Mouse (Mus musculus): Measurements from ENCODE around the gene Thbs4.

The Thbs4 gene

DNA sequence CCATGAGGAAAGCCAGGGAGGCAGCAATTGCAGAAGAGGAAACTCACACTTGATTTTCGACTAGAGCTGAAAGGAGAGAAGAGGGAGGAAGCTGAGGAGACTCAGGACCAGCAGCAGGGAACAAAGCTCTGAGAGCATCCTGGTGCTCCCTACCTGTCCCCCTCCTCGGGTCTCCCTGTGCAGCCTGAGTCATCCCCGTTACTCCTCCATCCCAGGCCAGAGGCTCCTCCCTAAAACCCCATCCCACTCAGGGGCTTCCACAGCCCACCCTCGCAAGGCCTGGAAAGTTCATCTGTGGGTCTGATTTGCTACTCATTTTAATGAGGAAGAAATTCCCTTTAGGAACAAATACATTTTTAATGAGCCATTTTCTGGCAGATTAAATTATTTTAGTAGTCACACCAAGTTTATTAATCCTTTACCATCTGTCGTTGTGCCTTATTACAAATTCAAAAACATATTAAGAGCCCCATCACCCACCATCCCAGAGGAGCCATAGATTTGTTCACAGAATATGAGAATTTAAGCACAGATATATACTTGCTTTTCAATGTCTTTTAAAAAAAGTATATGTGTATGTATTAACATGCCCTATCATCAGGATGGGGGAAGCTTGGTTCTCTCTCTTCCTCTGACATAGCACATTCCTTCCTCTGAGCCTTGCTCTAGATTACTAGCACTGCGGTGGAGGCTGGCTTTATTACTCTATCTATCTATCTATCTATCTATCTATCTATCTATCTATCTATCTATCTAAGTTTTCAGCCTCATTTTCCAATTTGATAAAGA lies 29.0 kb downstream of the Thbs4 start:
- DNase-seq (ENCODE audit: extremely low read depth, insufficient read length, low spot score): no peak

DNA sequence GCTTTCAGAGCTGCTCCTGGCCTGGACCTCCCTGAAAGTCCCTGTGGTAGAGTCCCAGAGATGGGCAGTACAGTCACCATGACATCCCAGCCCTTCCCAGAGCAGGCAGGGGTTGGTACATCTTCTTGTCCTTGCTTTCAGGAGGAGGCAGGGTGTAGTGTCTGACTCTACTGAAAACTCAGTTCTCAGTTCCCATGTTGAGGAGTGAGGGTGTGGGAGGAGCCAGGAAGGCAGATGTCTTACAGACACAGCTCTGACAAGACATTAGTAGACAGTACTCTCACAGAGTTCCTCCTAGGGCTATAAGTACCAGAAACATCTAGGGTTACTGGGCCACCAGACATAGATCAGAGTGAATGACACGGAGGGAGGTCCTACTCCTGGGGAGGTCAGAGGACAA lies 32.3 kb downstream of the Thbs4 start:
- DNase-seq (ENCODE audit: extremely low read depth, insufficient read length, low spot score): no peak

DNA sequence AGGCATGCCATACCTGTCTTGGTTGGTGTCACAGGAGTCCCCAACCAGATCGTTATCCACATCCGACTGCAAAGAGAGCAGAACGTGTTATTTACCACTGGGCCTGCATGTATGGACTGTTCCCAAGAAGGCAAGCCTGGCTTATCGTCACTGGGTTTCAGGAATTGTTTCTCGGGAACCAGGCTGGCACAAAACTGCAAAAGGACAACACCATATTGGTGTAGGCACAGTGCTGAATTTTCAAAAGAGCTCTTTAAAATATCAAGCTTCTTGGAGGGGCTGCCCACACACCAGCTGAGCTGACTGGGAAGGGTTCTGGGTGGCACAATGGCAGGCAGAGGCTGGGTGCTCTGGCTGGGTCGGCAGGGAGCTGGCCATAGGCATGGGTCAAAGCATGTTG lies 34.1 kb downstream of the Thbs4 start:
- no peak for DNase-seq (ENCODE audit: extremely low read depth, insufficient read length, low spot score)

DNA sequence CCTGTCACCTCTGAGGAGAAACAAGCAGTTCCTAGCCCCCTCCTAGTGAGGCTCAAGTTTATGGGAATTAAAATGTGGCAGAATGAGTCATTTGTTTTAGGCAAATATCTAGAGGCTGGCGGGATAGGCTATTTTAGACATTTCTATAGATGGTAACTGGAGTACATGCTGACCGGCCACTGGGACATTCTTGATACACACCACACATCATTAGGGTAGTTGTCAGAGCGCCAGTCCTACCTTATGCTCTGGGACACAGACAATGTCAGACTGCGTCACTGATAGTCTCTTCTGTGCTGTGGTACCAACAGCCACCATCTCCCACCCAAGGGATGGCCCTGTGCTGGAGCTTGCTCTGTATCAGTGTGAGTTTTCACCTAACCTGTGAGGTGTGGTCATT lies 35.5 kb downstream of the Thbs4 start:
- DNase-seq (ENCODE audit: extremely low read depth, insufficient read length, low spot score): no peak

DNA sequence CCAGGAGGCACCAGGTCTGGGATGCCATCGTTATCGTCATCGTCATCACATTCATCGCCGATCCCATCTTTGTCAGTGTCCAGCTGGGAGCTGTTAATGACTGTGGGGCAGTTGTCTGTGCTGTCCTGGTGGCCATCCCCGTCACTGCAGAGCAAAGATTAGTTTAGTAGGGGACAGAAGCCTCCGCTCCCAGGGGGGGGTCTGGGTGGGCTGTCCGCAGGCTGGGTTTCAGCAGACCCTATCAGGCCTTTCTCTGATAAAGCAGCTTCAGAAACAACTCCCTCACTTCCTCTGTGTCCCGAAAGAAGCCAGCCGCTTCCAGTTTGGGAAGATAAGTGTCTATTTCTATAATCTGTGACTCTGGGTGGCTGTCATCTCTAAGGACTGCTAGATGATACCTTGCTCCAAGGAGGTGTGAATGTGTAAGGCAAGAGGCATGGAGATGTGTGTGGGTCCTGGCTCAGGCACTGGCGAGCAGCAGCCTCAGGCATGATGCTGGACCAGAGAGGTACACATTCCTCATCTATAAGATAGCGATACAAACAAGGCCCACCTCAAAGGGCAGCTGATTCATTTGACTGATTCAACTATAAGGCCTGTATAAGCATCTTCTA lies 36.5 kb downstream of the Thbs4 start:
- no peak for DNase-seq (ENCODE audit: extremely low read depth, insufficient read length, low spot score)

DNA sequence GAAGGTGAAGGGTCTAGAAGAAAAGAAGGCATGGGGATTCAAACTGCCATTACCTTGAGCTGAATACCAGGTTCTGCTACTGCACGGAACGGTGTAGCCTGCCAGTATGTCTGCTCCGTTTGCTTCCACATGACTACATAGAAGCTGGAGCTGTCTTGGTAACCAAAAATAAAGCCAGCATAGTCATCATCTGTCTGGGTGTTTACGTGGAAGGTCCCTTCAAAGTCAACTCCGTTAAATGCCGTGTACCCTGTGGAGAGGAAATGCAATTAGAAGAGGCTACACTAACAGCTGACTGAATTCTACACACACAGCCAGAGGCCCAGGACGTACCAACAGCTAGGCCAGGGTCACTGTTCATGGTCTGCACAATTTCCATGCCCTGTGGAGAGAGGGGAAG lies 39.6 kb downstream of the Thbs4 start:
- no peak for DNase-seq (ENCODE audit: extremely low read depth, insufficient read length, low spot score)

DNA sequence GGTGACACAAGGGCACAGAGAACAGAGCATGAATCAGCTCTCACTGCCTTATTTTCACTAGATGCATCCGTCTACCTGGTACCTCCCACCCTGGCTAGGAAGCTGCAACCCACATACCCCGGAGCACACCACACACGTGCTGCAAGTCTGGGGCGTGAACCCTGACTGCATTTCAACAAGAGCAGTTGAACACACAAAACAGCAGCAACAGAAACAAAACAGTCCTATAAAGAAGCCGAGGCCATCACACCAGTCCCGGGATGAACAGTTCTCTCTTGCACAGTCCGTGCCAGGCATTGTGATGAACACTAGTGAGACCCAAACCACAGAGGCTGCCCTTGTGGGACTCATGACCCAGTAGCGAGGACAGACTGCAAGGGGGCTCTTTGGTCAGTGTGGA lies 40.9 kb downstream of the Thbs4 start:
- DNase-seq (ENCODE audit: extremely low read depth, insufficient read length, low spot score): no peak

DNA sequence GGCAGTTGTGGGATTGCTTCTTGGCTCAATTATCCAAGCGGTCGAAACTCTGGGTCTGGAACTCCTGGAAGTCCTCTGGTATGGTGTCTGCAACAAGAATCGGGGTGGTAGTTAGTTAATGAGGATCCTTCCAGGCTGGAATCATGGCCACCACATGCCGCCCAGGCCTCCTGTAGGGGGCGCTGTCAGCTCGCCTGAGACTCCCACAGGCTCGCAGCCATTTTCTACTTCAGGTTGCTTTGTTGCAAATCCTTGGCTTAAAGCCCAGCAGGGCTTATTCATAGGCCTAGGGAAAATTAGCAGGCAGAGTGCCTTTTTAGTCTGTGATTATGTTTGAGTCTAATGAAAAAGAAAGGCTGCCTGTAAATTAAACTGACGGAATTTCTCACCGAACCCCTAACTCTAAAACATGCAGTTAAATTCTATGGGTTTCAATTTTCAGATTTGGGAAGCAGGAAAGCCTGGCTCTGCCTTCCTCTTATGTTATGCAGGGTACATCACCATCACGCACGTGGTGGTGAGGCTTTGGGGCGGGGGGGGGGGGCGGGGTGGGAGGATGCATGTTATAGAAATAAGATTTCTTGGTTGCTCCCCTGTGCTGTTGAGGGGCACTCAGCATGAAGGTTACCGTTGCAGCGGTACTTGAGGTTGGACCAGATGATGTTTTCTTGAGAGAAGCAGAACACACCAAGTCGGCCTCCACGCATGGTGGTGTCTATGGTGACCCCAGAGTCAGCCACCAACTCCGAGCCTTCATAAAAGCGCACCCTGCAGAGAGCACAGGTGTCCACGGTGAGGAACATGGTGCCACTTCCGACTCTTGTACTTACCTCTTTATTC lies 42.7 kb downstream of the Thbs4 start:
- DNase-seq (ENCODE audit: extremely low read depth, insufficient read length, low spot score): peak; percentile 78

DNA sequence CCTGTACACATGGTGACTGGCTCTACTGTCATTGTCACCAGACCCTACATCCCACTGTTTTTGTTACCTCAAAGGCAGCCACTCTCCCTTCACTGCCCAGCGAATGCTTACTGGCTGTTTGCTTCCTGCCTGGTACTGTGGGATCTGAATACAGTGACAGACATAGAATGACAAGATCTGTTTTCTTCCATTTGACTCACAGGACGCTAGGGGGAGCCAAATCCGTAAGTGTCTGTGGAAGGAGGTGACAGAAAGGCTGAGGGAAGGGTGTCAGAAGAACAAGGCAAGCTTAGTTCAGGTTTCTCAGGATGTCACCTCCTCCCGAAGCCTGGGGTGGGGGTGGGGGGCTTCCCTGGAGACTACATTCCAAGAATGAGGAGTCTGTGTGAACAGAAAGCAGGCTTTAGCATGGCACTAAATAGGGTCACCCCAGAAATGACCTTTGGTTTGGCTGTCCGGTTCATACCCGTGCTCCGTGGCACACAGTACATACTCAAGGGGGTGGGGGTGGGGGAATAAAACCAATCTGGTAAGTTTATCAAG lies 43.6 kb downstream of the Thbs4 start:
- DNase-seq (ENCODE audit: extremely low read depth, insufficient read length, low spot score): peak; percentile 35

DNA sequence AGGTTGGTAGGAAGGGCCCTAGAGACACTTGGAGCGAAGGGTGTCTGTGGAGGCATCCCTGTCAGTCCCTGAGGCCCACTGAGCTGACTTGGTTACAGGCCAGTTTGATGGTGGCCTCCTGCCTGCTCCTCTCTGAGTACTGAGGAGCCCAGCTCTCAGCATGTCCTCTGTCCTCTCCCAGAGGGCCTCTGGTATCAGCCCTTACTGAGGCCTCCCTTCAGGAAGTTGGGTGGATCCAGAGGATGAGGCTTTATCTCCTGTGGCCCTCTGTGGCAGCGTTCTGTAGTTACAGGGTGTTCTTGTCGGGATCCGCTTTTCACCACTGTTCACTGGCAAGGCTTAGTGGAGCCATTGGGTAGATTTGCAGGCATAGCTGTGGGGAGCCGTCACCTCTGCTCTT lies 51.3 kb downstream of the Thbs4 start:
- DNase-seq (ENCODE audit: extremely low read depth, insufficient read length, low spot score): no peak

DNA sequence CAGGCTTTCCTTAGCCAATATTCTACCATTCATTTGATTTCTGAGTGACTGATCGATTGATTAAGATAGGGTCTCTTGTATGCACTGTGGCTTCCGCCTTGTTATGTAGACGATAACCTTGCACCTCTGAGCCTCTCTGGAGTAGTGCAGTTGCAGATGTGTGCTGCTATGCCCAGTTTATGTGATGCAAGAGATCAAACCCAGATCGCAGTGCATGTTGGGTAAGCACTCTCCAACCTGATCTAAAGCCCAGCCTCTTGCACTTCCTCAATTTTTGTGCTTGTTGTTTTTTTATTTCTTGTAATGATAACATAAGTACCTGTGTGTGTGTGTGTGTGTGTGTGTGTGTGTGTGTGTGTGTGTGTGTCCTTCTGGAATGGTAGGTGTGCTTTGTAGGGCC lies 51.7 kb downstream of the Thbs4 start:
- no peak for DNase-seq (ENCODE audit: extremely low read depth, insufficient read length, low spot score)

DNA sequence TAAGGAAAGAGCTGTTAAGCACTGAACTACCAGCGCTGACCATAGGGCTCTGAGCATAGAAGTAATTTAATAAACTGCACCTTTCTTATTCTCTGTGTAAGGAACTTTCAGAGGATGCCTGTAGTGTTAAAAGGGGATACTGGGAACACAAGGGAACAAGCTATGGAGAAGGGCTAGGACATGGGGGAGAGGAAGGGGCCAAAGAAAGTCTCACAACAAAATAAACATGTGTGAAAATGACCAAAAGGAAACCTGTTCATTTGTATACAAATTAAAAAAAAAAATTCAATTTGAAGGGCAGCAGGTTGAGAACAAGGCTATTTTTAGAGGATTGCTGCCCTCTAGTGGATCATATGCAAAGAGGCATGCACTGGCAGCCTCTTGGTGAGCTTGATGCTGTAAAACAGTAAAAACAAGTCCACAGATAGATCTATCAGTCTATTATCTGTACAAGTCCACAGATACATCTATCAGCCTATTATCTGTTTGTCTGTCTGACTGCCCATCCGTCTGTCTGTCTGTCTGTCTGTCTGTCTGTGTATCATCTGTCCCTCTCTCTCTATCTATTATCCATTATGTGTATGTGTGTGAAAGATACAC lies 53.8 kb downstream of the Thbs4 start:
- no peak for DNase-seq (ENCODE audit: extremely low read depth, insufficient read length, low spot score)

DNA sequence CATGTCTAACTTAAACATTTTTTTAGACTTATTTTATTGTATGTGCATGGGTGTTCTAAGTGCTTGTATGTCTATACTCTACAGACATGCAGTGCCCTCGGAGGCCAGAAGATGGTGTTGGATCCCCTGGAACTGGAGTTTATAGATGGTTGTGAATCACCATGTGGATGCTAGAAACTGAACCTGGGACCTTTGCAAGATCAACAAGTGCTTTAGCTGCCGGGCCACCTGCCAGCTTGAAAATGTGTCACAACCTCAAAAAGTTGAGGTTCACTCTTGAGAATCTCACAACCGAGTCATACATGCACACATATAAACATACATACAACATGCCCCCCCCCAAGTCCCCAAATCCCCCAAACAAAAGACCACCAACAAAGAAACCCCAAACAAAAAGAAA lies 54.8 kb downstream of the Thbs4 start:
- no peak for DNase-seq (ENCODE audit: extremely low read depth, insufficient read length, low spot score)

DNA sequence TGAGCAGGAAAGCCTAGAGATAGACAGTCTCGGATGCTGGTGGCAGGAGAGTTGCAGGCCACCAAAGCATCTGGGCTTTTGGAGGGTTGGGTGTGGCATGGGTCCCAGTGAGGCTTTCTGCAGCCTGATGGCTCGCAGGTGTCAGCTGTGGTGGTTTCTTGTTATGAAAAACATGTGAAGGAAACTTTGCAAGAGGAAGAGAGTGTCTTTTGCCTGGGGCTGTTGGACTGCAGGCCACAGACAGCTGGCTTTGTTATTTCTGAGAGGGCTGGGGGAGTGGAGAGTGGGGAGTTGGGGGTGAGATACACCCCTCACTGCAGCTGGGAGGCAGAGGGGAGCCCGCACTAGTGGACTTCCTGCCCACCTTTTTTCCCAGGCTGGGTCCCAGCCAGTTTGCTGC lies 55.8 kb downstream of the Thbs4 start:
- DNase-seq (ENCODE audit: extremely low read depth, insufficient read length, low spot score): no peak

DNA sequence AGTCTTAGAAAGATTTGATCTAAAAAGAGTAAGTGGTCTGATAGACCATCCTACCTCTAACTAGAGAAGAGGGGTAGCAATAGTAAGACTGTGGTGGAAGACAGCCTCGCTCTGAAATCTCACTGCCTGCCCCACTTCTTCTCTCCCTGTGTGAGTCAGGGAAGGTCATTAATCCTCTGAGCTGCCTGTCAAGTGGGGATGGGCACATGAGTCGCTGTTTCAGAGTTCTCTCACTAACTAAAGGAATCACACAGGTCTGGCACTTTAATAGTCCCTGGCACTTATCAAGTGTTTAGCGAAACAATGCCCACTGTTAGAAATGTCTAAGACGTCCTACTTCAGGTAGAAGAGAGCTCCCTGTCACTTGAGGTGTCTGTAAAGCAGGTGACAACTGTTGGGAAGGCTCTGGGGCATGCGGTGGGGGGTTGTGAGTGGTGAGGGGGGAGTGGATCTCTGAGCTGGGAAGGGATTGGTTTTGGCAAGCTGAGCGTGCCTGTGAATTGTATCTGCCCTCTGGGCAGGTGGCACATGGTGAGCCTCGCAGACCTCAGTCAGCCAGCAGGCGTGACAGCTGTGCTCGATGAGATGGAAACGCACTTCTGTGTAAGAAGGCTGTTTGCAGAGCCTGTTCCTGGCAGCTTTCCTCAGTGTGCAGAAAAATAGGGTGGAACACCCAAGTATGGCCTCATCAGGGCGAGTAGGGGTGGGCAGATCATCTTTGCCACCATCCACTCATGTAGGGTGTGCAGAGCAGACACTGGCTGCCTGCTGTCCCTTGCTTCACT lies 57.9 kb downstream of the Thbs4 start:
- no peak for DNase-seq (ENCODE audit: extremely low read depth, insufficient read length, low spot score)

DNA sequence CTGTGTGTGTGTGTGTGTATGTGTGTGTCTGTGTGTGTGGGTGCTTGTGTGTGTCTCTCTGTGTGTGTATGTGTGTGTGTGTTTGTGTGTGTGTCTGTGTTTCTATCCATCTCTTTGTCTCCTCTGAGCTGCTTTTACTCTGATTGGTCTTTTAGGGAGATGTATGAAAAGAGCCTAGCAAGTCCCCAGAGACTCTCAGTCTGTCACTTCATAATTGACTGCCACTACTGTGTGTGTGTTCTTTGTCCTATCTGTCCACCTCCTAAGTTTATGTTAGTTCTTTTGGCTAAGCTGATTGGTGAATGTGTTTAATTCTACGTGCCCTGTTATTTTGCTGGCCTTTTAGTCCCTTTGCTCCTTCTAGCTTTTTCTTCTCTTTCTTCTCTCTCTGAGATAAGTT lies 58.9 kb downstream of the Thbs4 start:
- DNase-seq (ENCODE audit: extremely low read depth, insufficient read length, low spot score): no peak

DNA sequence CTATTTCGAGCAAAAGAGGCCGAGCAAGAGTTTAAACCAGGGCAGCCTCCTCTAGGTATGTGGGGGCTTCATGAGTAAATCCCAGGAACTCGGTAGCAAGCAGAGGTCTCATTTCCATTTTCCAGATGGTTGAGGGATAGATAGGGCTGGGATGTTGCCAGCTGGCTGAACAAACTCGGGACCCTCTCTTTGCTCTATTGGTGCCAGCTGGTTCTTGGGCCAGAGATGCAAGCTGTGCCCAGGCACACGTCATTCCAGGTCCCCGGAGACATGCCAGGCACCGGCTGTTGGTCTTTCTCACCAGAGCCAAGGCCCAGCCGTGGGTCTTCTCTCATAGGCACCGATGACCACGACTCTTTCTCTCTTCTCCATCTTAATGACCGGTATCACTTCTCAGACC lies 60.9 kb downstream of the Thbs4 start:
- DNase-seq (ENCODE audit: extremely low read depth, insufficient read length, low spot score): no peak

DNA sequence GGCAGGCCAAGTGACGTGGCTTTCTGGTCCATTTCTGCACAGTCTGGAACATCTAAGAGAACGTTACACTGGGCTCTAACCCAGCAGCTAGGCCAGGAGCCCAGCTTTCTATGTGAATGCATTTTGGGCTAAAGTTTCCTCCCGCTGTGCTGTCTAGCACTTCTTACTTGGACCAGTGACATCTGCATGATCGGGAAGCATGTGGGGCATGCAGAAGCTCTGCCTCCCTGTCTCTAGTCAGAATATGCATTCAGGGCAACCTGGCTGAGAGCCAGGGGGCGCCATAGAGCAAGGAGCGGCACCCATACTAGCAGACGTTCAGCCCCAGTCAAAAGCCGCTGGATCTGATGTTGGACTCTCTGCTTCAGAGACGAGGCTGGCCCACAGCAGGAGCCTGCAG lies 61.4 kb downstream of the Thbs4 start:
- DNase-seq (ENCODE audit: extremely low read depth, insufficient read length, low spot score): no peak

DNA sequence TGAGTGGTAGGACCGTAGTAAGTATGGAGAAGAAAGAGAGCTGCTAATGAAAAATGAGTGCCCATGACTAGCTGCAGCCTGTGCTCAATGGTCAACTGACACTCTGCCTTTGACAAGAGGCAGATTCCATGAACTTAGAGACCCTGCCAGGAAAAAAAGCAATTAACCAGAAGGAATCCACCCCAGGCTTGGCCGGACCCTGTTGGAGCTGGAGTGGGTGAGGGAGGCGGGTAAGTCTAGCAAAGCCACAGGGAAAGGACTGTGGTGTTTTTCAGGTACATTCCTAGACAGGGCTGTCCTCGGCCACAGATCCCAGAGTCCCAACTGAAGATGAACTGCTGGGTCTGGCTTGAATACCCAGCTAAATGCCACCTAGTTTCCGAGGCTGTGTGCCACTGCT lies 61.8 kb downstream of the Thbs4 start:
- no peak for DNase-seq (ENCODE audit: extremely low read depth, insufficient read length, low spot score)

DNA sequence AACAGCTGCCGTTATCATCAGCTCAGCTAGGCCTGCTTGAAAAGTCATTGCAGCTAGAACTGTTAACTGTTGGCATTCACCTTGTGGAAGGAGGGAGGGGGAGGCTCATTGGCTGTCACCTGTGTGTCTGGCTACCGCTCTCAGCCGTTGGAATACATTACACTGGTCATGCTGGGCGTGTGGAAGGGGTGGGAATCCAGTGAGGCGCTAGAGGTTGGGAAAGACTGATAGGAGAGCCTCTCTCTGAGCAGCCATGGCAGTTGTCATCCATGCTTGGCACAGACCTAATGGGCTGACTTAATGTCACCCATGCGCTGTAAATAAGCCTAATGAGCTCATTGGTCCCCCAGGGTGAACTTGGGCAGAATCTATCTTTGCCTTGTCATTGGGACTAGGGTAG lies 62.8 kb downstream of the Thbs4 start:
- no peak for DNase-seq (ENCODE audit: extremely low read depth, insufficient read length, low spot score)
